Mouse (Mus musculus): ENCODE measurements at regions not wholly inside any gene's neighbourhood (a gene's known extent, or its start where the extent isn't known, plus 50 kb on each side); places are given as distances from the start of the nearest gene placed in this dataset.

GRCm38 (mm10) chr3:35066824-35067223, 416.6 kb downstream of the Sox2 start:
- TF ChIP-seq FLI1 (IDR thresholded peaks at IDR 0.05; ENCODE audit: low read length): no peak
- TF ChIP-seq GATA1 (IDR thresholded peaks at IDR 0.05; ENCODE audit: borderline replicate concordance, low read length): no peak

Data from megakaryocyte, embryonic 14.5 days (primary cell).